Mouse (Mus musculus) megakaryocyte, embryonic 14.5 days (primary cell): ENCODE data around the gene Dnaja3. TPM values are rescaled to one million over a fixed set of nuclear protein-coding genes. Genes with fewer than 3 reads are reported as not detected.

ENCODE experiments used
- H3K27me3 ChIP-seq: replicated peaks from 2 replicates; pipeline ENCODE3; 2012; ENCODE audit warnings: inconsistent platforms
- H3K36me3 ChIP-seq: replicated peaks from 2 replicates; pipeline ENCODE3; 2012; ENCODE audit warnings: low read length, inconsistent platforms, mixed read lengths
- H3K4me1 ChIP-seq: 2 replicates; pipeline ENCODE4 v1.6.1; 2012; ENCODE audit warnings: inconsistent platforms
- H3K4me3 ChIP-seq: replicated peaks from 2 replicates; pipeline ENCODE3; 2012; ENCODE audit warnings: moderate library complexity, mild to moderate bottlenecking, inconsistent platforms
- H3K9me3 ChIP-seq: 2 replicates; pipeline ENCODE4 v1.6.1; 2012; ENCODE audit warnings: inconsistent platforms
- FLI1 ChIP-seq: IDR thresholded peaks from 2 replicates; pipeline ENCODE4 v1.6.1; 2012; ENCODE audit warnings: low read length, inconsistent platforms, mixed read lengths
- GATA1 ChIP-seq: IDR thresholded peaks from 3 replicates; pipeline ENCODE4 v1.6.1; 2012; ENCODE audit warnings: mixed read lengths, low read length, inconsistent platforms, borderline replicate concordance
- polyA plus RNA-seq: library from polyadenylated mRNA; stranded (reverse); fragments of >175 nt; gene quantifications from 2 replicates; pipeline ENCODE4 v1.2.3, GENCODE M21; 2012; ENCODE audit warnings: low replicate concordance; ENCODE audit not compliant: insufficient read depth

The Dnaja3 gene
- polyA plus RNA-seq, 1 experiment = 5.3 TPM

- H3K4me1 ChIP-seq = peaks cover 70% of the 10 kb centered on the region
- TF ChIP-seq GATA1 (no peak), FLI1 (no peak)
Measured at GRCm38 (mm10) chr16:4641119-4641838, 1.5 kb downstream of the Dnaja3 start.

GRCm38 (mm10) chr16:4642190-4642589, 2.4 kb downstream of the Dnaja3 start:
- no peaks in the 10 kb centered on the region for H3K9me3 ChIP-seq
- TF ChIP-seq GATA1 (no peak), FLI1 (no peak)
- peaks cover 11% of the 10 kb centered on the region for H3K27me3 ChIP-seq
- peaks cover 87% of the 10 kb centered on the region for H3K36me3 ChIP-seq
- H3K4me3 ChIP-seq = no peak overlapping the region
- peaks cover 70% of the 10 kb centered on the region for H3K4me1 ChIP-seq

More at GRCm38 (mm10) chr16:4641119-4641838, 1.5 kb downstream of the Dnaja3 start:
- H3K9me3 ChIP-seq = no peaks in the 10 kb centered on the region
- peaks cover 87% of the 10 kb centered on the region for H3K36me3 ChIP-seq
- H3K27me3 ChIP-seq = peaks cover 11% of the 10 kb centered on the region
- H3K4me3 ChIP-seq = no peak overlapping the region

GRCm38 (mm10) chr16:4642937-4643336, 3.1 kb downstream of the Dnaja3 start:
- H3K4me1 ChIP-seq = peaks cover 74% of the 10 kb centered on the region

GRCm38 (mm10) chr16:4643670-4644419, 4.1 kb downstream of the Dnaja3 start:
- Histone ChIP-seq H3K27me3 (peaks cover 7% of the 10 kb centered on the region), H3K4me1 (peaks cover 74% of the 10 kb centered on the region), H3K4me3 (no peak overlapping the region), H3K9me3 (no peaks in the 10 kb centered on the region), H3K36me3 (peaks cover 89% of the 10 kb centered on the region)
- TF ChIP-seq FLI1 (no peak), GATA1 (no peak)

More at GRCm38 (mm10) chr16:4642937-4643336, 3.1 kb downstream of the Dnaja3 start:
- Histone ChIP-seq H3K27me3 (peaks cover 7% of the 10 kb centered on the region), H3K36me3 (peaks cover 88% of the 10 kb centered on the region), H3K4me3 (no peak overlapping the region), H3K9me3 (no peaks in the 10 kb centered on the region)
- no peak for TF ChIP-seq GATA1
- no peak for TF ChIP-seq FLI1

- TF ChIP-seq GATA1 = no peak
- TF ChIP-seq FLI1 = no peak
- H3K27me3 ChIP-seq = peaks cover 7% of the 10 kb centered on the region
- peaks cover 53% of the 10 kb centered on the region for H3K4me1 ChIP-seq
- peaks cover 91% of the 10 kb centered on the region for H3K36me3 ChIP-seq
- H3K9me3 ChIP-seq = no peaks in the 10 kb centered on the region
- H3K4me3 ChIP-seq = peak overlapping the region; percentile 14
Measured at GRCm38 (mm10) chr16:4645867-4646266, 6.1 kb downstream of the Dnaja3 start.

GRCm38 (mm10) chr16:4646831-4647230, 7.0 kb downstream of the Dnaja3 start:
- Histone ChIP-seq H3K4me3 (no peak overlapping the region), H3K4me1 (peaks cover 44% of the 10 kb centered on the region), H3K27me3 (peaks cover 7% of the 10 kb centered on the region), H3K9me3 (no peaks in the 10 kb centered on the region), H3K36me3 (peaks cover 95% of the 10 kb centered on the region)
- TF ChIP-seq FLI1 (no peak), GATA1 (no peak)

- Histone ChIP-seq H3K27me3 (peaks cover 7% of the 10 kb centered on the region), H3K4me1 (peaks cover 35% of the 10 kb centered on the region), H3K9me3 (no peaks in the 10 kb centered on the region), H3K36me3 (peaks cover 98% of the 10 kb centered on the region), H3K4me3 (no peak overlapping the region)
- no peak for TF ChIP-seq FLI1
- no peak for TF ChIP-seq GATA1
Measured at GRCm38 (mm10) chr16:4647651-4648141, 7.9 kb downstream of the Dnaja3 start.

GRCm38 (mm10) chr16:4648416-4649023, 8.7 kb downstream of the Dnaja3 start:
- TF ChIP-seq FLI1 = no peak
- TF ChIP-seq GATA1 = no peak
- H3K4me1 ChIP-seq = peaks cover 31% of the 10 kb centered on the region
- H3K36me3 ChIP-seq = peaks cover 98% of the 10 kb centered on the region
- H3K4me3 ChIP-seq = no peak overlapping the region
- peaks cover 7% of the 10 kb centered on the region for H3K27me3 ChIP-seq
- H3K9me3 ChIP-seq = no peaks in the 10 kb centered on the region

- Histone ChIP-seq H3K4me1 (peaks cover 27% of the 10 kb centered on the region), H3K4me3 (no peak overlapping the region), H3K36me3 (peaks cover 98% of the 10 kb centered on the region), H3K9me3 (no peaks in the 10 kb centered on the region), H3K27me3 (peaks cover 4% of the 10 kb centered on the region)
- TF ChIP-seq FLI1 (no peak), GATA1 (no peak)
Measured at GRCm38 (mm10) chr16:4649211-4649610, 9.4 kb downstream of the Dnaja3 start.

GRCm38 (mm10) chr16:4649692-4650091, 9.9 kb downstream of the Dnaja3 start:
- no peak for TF ChIP-seq GATA1
- TF ChIP-seq FLI1 = no peak
- Histone ChIP-seq H3K4me1 (peaks cover 23% of the 10 kb centered on the region), H3K4me3 (no peak overlapping the region), H3K27me3 (peaks cover 4% of the 10 kb centered on the region), H3K36me3 (peaks cover 98% of the 10 kb centered on the region), H3K9me3 (no peaks in the 10 kb centered on the region)
